Mouse (Mus musculus) ES-Bruce4 (cell line): Measurements from ENCODE around the gene Kcnn3. TPM values are rescaled to one million over a fixed set of nuclear protein-coding genes. Genes with fewer than 3 reads are reported as not detected.

Experiments used
- H3K27ac ChIP-seq: 2 replicates; pipeline ENCODE4 v1.5.1; 2012; ENCODE audit warnings: low read length, inconsistent platforms; ENCODE audit not compliant: insufficient read depth
- H3K27me3 ChIP-seq: 2 replicates; pipeline ENCODE4 v1.6.1; 2012; ENCODE audit warnings: mild to moderate bottlenecking, low read length, inconsistent platforms; ENCODE audit not compliant: control insufficient read depth, poor library complexity, insufficient read depth, severe bottlenecking
- H3K36me3 ChIP-seq: 2 replicates; pipeline ENCODE4 v1.6.1; 2012; ENCODE audit warnings: inconsistent platforms, mild to moderate bottlenecking, low read length, moderate library complexity; ENCODE audit not compliant: control insufficient read depth, poor library complexity, insufficient read depth, severe bottlenecking
- H3K4me1 ChIP-seq: one replicate; pipeline ENCODE4 v1.8.1; 2011; ENCODE audit warnings: low read length; ENCODE audit not compliant: control insufficient read depth, insufficient read depth
- H3K4me3 ChIP-seq: 2 replicates; pipeline ENCODE4 v1.5.1; 2011; ENCODE audit warnings: low read depth, mild to moderate bottlenecking, low read length
- H3K9ac ChIP-seq: 2 replicates; pipeline ENCODE4 v1.6.1; 2012; ENCODE audit warnings: low read depth, mild to moderate bottlenecking, inconsistent platforms; ENCODE audit not compliant: poor library complexity, severe bottlenecking
- H3K9me3 ChIP-seq: replicated peaks from 2 replicates; pipeline ENCODE4 v1.6.1; 2012; ENCODE audit warnings: mild to moderate bottlenecking, low read length, inconsistent platforms; ENCODE audit not compliant: control insufficient read depth, poor library complexity, insufficient read depth, severe bottlenecking
- CTCF ChIP-seq: IDR thresholded peaks from one replicate; pipeline ENCODE4 v1.8.1; 2011; ENCODE audit warnings: low read depth, low read length
- EP300 ChIP-seq: IDR thresholded peaks from 2 replicates; pipeline ENCODE4 v1.6.1; 2011; ENCODE audit warnings: low read depth, low read length; ENCODE audit not compliant: insufficient read depth
- POLR2A ChIP-seq: IDR thresholded peaks from one replicate; pipeline ENCODE4 v1.8.1; 2011; ENCODE audit warnings: low read length; ENCODE audit not compliant: insufficient read depth
- polyA plus RNA-seq: library from polyadenylated mRNA; stranded (reverse); fragments of >200 nt; gene quantifications from 2 replicates; pipeline ENCODE4 v1.2.4, GENCODE M21; 2011; ENCODE audit warnings: low read depth; ENCODE audit not compliant: missing spikeins, insufficient read depth, insufficient read length

Gene Kcnn3
- polyA plus RNA-seq, 1 experiment, result 0.93 TPM

DNA sequence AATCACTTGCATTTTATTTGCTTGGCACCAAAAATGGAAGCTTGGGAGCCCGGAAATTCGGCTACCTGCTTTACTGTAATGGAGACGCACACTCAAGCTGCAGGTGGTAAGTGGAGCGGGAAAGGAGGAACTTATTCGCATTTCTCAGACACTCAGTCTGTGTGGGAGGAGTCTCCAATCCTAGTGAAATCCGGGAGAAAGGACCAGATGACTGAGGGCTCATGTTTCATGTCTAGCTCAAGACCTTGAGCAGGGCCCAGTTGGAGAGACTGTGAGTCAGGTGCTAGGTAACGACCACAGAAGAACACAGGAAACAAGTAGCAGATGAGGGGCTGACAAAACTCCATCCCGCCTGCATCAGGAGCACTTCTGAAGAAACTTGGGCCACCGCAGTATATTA lies 171.8 kb downstream of the Kcnn3 start:
- H3K9me3 ChIP-seq, result no peaks in the 10 kb centered on the region; the same call in 1 of the 2 replicates
- no peaks in the 10 kb centered on the region for H3K4me1 ChIP-seq
- H3K27ac ChIP-seq, result no peak overlapping the region
- H3K9ac ChIP-seq, result no peak overlapping the region
- H3K4me3 ChIP-seq, result no peak overlapping the region
- TF ChIP-seq CTCF (no peak), POLR2A (no peak), EP300 (no peak)
- H3K27me3 ChIP-seq, result no peaks in the 10 kb centered on the region
- no peaks in the 10 kb centered on the region for H3K36me3 ChIP-seq

DNA sequence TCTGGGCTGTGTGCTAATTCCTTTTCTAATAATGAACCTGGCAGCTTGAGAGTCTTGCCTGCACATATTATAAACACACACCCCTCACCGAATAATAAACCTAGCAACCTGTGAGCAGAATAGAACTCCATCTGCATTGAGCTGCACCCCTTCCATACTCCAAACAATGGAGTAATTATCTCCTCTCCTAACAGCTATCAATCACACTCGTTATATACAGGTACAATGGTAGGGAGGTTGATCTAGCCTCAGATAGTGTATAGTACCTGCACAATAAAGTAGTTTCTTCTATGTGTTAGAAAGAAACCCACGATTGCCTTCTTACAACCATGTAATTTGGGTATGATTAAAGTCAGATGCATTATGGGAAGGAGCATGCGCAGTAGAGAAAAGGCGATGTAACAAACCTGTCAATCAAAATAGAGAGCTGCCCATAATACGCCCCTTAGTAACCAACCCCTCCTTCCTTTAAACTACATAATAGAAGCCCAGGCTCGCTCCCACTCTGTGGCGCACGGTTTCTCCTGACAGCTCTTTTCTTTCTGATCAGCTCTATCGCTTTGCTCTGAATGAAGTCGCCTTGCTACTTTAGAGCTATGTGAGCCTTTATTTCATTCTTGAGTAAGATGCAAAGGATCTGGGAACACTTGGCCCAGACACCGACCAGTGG lies 176.3 kb downstream of the Kcnn3 start:
- H3K9me3 ChIP-seq, result no peaks in the 10 kb centered on the region; the same call in 1 of the 2 replicates
- TF ChIP-seq EP300 (no peak), POLR2A (no peak), CTCF (no peak)
- H3K27ac ChIP-seq, result no peak overlapping the region
- no peaks in the 10 kb centered on the region; the same call in 1 of the 2 replicates for H3K27me3 ChIP-seq
- no peaks in the 10 kb centered on the region for H3K36me3 ChIP-seq
- H3K9ac ChIP-seq, result no peak overlapping the region
- H3K4me3 ChIP-seq, result no peak overlapping the region
- no peaks in the 10 kb centered on the region for H3K4me1 ChIP-seq

DNA sequence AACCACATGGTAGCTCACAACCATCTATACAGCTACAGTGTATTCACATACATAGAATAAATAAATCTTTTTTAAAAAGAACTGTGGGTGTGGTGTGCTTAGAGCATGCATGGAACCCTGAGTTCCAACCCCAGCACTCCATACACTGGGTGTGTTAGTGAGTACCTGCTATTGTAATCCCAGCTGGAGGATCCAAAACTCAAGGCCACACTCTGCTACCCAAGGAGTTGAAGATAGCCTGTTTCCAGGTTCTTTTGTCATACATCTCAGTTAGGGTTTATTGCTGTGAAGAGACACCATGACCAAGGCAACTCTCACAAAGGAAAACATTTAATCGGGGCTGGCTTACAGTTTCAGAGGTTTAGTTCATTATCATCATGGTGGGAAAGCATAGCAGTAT lies 179.0 kb downstream of the Kcnn3 start:
- TF ChIP-seq POLR2A (no peak), CTCF (no peak), EP300 (no peak)
- no peaks in the 10 kb centered on the region for H3K9me3 ChIP-seq
- no peak overlapping the region for H3K27ac ChIP-seq
- no peaks in the 10 kb centered on the region; the same call in 1 of the 2 replicates for H3K27me3 ChIP-seq
- H3K36me3 ChIP-seq, result no peaks in the 10 kb centered on the region
- H3K9ac ChIP-seq, result no peak overlapping the region
- no peak overlapping the region for H3K4me3 ChIP-seq
- no peaks in the 10 kb centered on the region for H3K4me1 ChIP-seq

DNA sequence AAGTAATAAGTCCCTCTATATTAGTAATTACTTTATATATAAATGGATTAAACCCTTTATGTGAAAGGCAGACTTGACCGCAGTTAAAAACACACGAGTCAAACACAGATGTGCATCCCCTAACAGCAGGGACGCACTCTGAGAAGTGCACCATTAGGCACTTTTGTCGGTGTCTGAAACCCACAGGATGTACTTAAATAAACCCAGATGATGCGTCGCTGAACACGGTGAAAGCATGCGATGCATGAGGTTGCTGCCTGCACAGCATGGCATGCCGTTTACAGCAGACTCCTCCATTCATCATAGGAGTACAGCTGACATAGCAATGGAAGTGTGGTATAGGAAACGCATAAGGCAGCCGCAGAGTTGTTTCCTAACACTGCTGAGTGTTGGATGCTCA lies 180.5 kb downstream of the Kcnn3 start:
- Histone ChIP-seq H3K4me3 (no peak overlapping the region), H3K9ac (no peak overlapping the region), H3K4me1 (no peaks in the 10 kb centered on the region), H3K27me3 (no peaks in the 10 kb centered on the region; the same call in 1 of the 2 replicates), H3K9me3 (no peaks in the 10 kb centered on the region), H3K27ac (no peak overlapping the region), H3K36me3 (no peaks in the 10 kb centered on the region)
- TF ChIP-seq POLR2A, result no peak
- TF ChIP-seq EP300, result no peak
- no peak for TF ChIP-seq CTCF

DNA sequence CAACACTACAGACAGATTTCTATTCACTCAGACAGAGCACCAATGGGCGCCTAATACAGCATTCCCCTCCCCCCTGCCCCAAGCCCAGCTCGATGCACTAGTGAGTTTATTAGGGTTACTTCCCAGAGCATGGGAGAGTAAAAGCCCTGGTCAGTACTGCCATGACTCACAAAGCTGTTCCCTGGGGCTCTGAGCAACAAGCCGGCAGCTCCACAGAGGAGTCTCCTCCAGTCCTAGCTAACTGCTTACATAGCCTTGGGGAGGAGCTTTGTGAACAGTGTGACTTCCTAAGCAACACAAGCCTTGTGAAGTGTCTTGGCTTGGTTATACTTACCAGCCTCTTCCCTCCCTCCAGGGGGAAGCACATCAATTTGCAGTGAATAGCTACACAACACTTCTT lies 183.6 kb downstream of the Kcnn3 start:
- Histone ChIP-seq H3K27me3 (no peaks in the 10 kb centered on the region), H3K27ac (no peak overlapping the region), H3K4me3 (no peak overlapping the region), H3K36me3 (no peaks in the 10 kb centered on the region), H3K4me1 (no peaks in the 10 kb centered on the region), H3K9ac (no peak overlapping the region), H3K9me3 (no peaks in the 10 kb centered on the region)
- no peak for TF ChIP-seq POLR2A
- TF ChIP-seq CTCF, result no peak
- no peak for TF ChIP-seq EP300

GRCm38 (mm10) chr3:89704064-89704463 lies 184.1 kb downstream of the Kcnn3 start:
- no peaks in the 10 kb centered on the region for H3K9me3 ChIP-seq

More at GRCm38 (mm10) chr3:89704064-89704463, 184.1 kb downstream of the Kcnn3 start:
- no peaks in the 10 kb centered on the region for H3K4me1 ChIP-seq
- H3K9ac ChIP-seq, result no peak overlapping the region
- H3K27ac ChIP-seq, result no peak overlapping the region
- no peak overlapping the region for H3K4me3 ChIP-seq
- no peaks in the 10 kb centered on the region for H3K27me3 ChIP-seq
- H3K36me3 ChIP-seq, result no peaks in the 10 kb centered on the region
- TF ChIP-seq CTCF (no peak), EP300 (no peak), POLR2A (no peak)
